Mouse (Mus musculus) layer of hippocampus, postnatal 25 days (tissue): Measurements from ENCODE around the gene Cnot3. TPM values are rescaled to one million over a fixed set of nuclear protein-coding genes. Genes with fewer than 3 reads are reported as not detected.
A peak's percentile ranks its signal among the peaks of the same experiment; 100 is the strongest.

ENCODE experiments used
- DNase-seq, 2 experiments: peaks; one replicate each; pipeline ENCODE4 v3.0.0; 2022; ENCODE audit warnings: mixed read lengths in 2 of 2, low spot score in 1 of 2; ENCODE audit errors: extremely low spot score in 1 of 2
- total RNA-seq, 2 experiments: library from RNA; stranded (reverse); gene quantifications; 2 replicates each; pipeline ENCODE4 v1.2.3; 2021

The Cnot3 gene
- total RNA-seq, 2 experiments from 2014 or later: 49.7 to 61.3 TPM

DNA sequence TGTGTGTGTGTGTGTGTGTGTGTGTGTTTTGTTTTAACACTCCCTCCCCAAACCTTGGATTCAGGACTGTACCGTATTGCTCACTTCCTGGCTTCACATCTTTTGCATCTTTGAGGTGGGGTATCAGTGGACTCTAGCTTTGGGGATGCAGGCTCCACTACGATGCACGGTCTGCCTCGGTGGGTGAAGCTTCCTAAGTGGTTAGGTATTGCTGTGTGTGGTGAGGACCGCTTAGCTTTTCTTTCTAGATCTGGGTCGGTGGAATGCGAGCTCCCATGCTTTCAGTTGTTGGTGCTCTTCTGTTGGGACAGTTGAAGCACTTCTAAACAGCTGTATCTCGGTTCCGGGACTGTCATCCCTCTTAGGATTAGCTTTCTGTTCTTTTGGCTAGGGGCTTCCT is 1.1 kb downstream of the Cnot3 start:
- no peak for DNase-seq

DNA sequence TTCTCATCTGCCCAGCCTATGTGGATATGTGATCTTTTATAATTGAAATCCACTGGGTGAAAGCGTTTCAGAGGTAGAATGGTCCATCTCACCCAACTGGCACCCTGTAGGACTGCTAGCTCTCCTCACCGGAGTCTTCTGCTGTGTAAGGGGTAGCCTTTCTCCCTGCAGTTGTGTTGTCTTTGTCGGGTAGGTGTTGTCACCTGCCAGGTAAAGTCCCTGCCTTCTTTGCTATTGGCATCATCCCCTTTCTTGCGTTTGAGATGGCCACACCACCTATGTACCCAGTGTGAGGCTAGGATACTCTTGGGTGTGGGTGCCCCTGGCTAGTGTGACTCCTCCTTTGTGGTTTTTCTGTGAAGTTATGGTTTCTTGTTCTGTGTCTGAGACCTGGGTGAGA is 1.6 kb downstream of the Cnot3 start:
- DNase-seq: no peak

DNA sequence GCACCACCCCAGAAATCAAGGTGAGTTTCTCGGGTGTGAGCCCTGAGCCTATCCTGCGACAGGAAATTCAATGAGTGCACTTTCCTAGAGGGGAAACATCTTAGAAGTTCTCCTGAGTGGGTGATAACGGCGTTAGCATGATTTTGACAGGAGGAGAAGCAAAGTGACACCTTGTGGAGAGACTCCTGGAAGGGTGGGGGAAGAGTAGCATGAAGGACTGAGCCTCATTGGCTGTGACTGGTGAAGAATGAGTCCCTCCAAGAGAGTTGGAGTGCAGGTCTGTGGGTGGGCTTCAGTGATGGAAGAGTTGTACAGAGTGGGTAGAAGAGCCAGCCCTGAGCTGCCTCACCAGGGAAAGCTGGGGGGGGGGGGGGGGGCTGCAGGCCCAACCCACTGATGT is 11.9 kb downstream of the Cnot3 start:
- no peak for DNase-seq

DNA sequence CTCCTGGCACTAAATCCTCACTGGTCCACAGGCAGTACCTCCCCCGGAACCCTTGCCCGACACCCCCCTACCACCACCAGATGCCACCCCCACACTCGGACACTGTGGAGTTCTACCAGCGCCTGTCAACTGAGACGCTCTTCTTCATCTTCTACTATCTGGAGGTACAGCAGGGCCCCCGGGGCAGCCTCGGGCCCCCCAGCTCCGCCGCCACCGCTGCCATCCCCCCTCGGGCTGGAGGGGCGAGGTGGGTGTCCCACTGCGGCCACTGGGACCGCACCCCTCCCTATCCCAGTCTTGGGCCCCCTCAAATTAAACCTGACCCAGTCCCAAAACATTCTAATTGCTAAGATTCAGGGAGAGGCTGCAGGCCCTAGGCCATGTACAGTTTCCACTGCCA is 13.5 kb downstream of the Cnot3 start:
- DNase-seq: no peak

DNA sequence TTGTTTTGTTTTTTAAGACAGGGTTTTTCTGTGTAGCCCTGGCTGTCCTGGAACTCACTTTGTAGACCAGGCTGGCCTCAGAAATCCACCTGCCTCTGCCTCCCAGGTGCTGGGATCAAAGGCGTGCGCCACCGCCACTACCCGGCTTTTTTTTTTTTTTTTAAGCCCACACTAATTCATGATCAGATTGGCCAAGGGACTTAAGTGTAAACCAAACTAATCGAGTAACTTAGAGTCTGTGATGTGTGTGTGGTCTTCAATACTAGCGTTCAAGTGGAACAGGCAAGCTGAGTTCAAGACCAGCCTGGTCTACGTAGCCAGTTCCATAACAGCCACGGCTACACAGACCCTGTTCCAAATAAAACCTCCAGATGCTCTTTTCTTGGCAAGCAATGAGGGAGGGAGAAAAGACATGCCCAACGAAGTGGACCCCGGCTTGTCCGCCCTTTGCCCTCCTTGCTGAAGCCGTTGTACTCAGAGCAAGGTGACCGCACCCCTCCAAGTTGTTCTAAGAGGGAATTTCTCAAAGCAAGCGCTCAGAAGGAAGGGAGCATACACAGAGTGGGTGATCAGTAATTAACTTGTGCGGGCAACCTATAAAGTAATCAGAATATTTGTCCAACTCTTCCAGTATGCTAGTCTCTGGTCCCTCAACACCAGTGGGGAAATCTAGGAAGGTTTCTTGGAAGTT is 19.6 kb downstream of the Cnot3 start:
- no peak for DNase-seq

DNA sequence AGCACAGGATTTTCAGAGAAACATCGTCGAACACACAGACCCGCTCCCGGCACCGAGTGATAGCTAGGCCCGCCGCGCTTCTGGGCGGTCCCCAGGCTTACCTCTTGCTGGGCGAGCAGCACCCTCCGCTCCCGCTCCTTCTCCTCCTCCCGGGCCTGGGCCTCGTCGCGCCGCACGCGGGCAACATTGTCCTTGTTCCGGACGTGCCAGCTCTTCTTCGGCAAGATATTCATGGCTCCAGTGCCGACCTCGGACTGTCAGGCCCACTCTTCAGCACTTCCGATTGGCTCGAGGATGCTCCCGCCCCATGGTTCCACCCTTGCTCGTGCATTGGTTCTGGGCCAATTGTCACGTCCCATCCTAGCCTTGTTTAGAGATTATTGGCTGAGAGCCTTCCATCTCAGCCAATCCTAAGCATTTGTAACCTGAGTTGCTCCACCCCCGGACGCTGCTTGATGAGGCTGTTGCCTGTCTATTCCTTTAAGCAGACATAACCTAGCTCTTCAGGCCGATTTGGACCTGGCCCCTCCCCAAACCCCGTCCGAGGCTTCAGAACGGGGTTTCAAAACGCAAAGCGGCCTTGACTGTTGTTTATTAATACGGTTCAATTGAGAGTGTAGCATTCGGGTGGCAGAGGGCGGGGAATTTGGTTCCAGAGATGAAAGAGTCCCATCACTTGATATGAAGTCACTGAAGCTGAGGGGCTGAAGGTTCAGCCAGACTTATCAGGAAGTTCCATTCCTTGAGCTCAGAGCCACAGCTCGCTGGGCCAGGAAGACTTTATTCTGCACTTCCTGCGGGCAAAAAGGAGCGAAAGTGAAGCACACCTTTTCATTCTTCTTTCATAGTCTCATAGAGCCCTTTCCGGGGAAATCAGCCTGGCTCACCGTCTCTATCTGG is 20.4 kb downstream of the Cnot3 start, which contains the start of gene Leng1:
Leng1 (minus strand) TSS at position 626 of the 900 bp plus-strand sequence.
- DNase-seq: peak; percentile 84 to 86

DNA sequence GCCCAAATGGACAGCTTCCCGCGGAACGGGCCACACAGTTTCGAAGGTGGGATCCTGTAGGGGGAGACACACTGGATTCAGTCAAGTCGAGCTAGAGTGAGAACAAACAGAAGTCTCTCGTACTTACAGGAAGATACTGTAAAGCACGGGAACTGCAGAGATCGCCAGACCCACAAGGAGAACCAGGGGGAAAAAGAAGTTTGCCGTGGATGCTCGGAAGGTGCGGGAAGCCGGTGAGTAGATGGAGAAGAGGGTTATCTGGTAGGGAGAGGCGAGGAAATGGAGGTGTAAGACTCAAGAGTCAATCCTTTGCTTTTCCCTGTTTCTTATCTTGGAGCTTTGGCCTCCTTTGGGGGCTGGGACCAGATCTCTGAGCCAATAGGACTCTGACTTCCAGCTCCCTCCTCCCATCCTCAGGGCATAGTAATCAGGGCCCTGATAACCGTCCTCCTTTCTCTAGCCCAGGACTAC is 21.9 kb downstream of the Cnot3 start:
- no peak for DNase-seq

DNA sequence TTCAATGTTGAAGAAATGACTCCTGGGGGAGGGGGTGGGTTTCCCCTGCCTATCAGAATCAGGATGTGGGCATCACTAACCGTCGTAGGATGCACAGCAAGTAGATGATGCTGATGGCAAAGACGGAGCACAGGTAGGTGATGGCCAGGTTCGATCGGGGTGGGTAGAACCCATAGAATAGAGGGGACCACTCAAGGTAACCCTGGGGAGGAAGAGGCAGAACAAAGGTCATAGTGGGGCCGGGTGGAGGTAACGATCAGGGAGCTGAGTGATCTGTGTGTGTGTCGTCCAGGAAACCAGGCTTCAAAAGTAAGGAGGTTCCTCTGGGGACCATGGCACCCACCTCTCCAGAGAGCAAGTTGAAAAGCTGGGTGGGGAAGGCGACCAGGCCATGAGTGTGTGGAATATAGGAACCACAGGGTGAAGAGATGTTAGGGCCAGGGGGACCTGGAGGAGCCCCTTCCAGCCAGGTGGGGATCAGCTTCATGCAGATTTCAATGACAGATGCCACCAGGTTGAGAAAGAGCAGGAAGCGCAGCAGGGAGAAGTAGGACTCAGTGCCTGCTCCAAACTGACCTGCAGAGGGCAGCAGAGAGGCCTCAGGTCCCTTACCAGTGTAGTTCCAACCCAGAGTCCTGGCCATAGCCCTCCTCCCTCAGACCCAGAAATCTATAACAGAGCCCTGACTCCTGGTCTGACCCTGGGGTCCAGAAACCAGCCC is 29.6 kb downstream of the Cnot3 start:
- DNase-seq: peak; percentile 79 to 95

DNA sequence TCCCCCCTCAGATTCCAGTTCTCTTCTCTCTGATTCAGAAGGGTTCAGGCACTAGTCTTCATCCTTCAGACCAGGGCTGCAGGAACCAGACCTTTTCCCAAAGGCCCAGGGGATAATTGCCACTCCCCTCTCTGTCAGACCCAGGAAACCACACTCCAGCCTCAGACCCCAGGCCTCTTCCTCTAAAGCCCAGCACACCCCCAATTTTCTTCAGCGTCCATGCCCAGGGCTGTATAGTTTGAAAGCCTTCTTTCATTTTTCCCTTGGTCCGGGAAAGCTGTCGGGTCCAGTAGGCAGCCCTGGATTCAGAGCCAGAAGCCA is 30.1 kb downstream of the Cnot3 start:
- DNase-seq: no peak

DNA sequence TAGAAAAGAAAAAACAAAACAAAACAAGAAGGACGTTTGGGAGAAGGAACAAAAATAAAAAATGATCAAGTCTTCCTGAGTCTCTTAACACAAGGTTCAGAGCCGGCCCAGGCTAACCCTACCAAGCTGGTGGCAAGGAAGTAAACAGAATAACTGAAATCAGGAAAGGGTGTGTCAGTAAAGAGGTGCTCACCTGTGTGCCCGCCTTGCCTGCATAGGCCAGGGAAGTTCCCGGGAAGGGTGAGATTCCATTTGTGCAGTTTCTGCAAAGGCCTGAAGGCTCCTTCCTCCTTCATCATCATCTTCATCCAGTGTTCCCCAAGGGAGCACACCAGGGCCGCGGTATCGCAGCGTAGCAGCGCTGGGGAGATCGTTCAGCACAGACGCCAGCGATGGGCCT is 31.3 kb downstream of the Cnot3 start:
- DNase-seq: no peak

DNA sequence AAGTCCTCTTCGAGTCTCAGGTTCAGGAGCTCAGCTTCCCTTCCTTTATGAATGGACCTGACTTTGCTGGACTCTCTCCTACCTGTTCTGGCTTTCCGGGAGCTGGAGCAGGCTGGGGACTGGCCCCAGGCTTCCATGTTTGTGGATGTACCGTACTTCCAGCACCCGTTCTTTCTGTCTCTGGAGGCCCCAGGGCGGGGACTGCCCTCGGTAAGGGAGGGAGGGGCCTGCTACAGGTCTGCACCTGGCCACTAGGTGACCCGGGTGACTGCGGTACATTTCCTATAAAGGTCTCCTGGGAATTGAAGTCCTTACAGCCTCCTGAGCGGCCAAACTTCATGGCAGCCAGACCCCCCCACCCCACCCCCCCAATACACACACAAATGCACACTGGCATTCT is 32.3 kb downstream of the Cnot3 start, which contains the start of gene Tmc4:
Tmc4 (minus strand) TSS at position 212 of the 400 bp plus-strand sequence.
- no peak for DNase-seq

DNA sequence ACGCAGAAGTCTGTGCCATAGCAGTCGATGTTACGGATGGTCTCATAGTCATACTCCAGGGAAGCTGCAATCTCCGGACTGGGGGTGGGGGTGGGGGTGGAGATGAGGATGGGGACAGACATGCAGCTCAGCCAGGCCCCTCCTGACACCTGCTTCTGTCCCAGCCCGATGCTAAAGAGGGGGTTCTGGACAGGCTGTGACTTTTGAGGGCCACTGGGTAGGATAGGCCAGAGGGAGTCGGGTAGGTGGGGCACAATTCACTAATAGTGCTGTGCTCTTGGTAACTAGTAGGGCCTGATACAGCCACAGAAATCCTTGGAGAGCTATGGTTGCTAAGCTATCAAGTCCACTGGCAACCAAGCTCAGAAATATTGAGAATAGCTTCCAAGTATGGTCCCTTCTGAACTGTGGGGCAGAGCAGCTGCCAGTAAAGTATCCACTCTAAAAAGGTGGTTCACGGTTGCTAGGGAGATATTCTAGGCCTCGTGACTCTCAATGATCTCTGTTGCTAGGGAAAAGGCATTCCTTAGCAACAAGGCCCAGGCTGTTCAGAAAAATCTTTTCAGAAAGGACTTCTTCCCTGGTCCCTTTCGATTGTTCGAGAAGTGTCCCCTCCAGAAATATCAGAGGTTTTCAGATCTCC is 39.0 kb downstream of the Cnot3 start:
- no peak for DNase-seq

DNA sequence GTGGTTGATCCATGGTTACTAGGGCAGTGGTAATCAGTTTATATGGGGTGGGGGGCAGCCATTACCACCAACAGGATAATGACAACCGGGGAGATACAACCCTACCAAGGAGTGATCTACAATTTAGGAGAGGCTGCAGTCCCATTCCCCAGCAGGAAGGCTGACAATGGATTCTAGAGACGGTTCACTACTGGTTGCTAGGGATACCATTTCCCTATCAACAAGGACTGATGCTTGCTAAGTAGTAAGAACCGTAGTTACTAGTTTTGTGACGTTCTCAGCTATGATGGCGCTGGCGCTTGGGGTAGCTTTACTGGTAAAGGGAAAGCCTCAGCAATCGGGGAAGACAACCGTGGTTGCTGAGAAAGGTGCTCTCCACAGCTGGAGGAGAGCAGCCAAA is 39.6 kb downstream of the Cnot3 start:
- no peak for DNase-seq

DNA sequence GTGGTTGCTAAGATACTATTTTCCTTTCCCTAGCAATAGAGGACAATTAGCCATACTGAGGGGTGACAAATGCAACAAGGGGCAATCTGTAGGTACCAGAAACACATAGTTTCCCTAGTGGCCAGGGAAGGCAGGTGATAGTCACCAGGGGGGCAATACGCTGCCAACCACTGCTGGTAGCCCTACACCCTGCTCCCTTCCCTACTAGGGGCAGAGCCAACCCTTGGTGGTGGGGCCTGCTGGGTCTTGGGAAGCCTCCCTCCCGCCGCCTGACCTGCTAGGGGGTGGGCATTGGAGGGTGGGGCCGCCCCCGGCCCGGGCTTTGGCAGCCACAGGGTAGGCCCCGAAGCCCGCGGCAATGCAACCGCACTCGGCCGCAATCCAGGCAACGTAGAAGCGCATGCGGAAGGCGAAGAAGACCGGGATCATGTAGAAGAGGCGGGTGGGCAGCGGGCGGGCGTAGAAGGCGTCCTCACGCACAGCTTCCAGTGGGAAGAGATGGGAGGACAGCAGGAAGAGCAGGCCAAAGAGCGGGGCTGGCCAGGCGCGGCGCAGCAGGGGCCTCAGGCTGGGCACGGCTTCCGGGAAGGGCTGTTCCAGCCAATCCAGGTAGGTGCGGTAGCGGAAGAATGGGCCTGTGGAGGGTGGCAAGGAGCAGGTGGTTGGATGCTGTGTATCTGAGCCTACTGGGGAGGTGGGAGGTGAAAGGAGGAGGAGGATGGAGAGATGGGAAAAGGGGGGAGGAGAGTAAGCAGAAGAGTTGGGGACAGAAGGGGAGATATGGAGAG is 40.5 kb downstream of the Cnot3 start:
- DNase-seq: no peak

DNA sequence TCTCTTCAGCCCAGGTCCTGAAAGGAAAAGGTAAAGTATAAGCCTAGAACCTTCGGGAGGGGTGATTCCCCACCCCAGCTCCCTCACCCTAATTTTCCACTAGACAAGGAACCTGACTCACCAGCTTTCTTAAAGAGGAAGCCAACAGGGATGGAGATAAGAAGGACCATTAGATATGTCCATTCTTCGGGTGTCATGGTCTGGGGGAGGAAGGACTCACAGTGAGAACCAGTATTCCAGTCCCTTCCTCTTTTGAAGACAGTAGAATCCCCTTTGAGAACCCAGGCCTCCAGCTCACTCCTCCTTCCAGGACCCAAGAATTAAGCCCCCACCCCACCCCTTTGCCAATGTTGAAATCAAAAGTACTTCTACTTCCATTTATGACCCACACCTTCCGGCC is 46.9 kb downstream of the Cnot3 start:
- DNase-seq: no peak

DNA sequence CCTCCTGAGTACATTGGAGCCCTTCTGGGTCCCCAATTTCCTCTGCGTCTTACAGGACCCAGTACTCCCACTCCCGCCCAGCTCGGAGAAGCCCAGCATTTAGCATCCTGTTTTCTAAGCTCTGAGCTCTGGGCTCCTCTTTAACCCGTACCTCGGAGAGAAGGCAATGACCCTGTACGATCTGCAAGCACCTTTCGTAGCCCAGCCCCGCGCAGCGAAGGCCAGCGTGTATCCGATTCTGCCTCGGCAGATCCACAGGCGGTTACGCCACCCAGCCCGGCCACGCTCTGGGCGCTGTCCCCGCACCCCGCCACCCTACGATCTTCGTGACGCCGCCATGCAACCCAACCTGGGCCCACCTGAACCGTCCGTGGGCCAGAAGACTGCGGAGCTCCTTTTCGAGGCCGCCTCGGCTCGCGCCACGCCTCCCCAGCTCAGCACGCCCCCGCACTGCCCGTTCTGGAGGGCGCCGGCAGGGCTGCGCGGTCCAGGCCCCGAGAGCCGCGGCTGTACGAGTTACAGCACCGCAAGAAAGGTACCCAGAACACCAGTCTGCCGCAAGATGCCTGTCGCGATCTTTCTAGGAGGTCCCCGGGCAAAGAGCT is 47.4 kb downstream of the Cnot3 start, which contains the start of gene Tsen34:
Tsen34 (plus strand) TSS at position 482 of the 605 bp plus-strand sequence.
- DNase-seq: peak; percentile 16 to 81

DNA sequence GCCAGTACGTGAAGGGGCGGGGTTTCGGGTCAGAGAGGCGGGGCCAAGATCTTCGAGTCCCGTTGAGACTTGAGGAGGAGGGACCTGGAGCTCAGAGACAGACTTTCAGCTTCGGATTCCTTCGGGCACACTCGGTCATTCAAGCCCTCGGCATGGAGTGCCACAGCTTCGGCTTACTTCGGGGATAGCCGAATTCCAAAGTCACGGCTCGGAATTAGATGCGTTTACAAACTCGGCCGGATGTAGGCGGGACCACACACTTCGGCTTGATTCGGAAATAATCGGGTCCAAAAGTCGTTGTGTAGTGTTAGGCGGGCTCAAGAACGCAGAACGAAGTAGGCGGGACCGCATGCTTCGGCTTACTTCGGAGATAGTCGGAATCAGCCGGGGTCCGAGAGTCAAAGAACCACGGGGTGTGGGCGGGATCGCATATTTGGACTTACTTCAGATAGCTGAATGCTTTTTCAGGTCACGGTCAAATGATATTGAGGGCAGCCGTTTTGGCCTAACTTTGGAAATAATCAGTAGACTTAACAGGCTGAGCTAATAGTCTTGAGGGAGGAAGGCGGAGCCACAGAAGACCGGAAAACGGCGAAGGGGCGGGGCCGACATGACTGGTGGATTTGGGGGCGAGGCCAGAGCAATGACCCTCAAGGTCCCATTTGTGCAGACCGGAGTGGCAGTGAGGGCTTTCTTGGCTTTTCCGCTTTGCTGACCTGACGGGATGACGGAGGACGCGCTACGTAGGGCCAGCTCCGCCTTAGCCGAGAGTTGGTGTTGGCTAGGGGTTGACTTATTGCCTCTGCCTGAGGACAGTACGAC is 48.1 kb downstream of the Cnot3 start, which contains the start of gene Mboat7:
Mboat7 (minus strand) TSS at position 537 of the 822 bp plus-strand sequence.
- peak; percentile 86 to 89 for DNase-seq

DNA sequence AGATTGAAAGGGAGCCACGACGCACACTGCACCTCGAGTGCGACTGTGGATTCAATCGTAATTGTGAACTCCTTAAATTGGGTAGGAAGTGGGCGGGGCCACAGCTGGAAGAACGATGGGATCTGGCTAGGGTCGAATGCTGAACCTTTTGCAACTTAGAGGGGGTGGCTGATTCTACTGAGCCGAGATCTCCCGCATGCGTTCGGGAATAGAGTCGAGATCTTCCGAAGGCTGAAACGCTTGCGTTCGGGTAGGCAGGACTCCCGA is 48.7 kb downstream of the Cnot3 start:
- no peak for DNase-seq
